Mouse (Mus musculus) CH12.LX (cell line): Measurements from ENCODE around the gene Vmn2r80. TPM values are rescaled to one million over a fixed set of nuclear protein-coding genes. Genes with fewer than 3 reads are reported as not detected.
"Not testable (repeated sequence)": the region's sequence is repeated elsewhere in the genome, so short reads cannot be mapped to it uniquely, and the experiment has no call there.

Source experiments
- DNase-seq: peaks from one replicate; pipeline ENCODE4 v3.0.0-alpha.2; 2013; ENCODE audit errors: extremely low read depth
- H3K27ac ChIP-seq: 2 replicates; pipeline ENCODE4 v1.5.1; 2012; ENCODE audit warnings: low read depth, mild to moderate bottlenecking, control low read depth, moderate library complexity; ENCODE audit not compliant: insufficient read depth
- H3K27me3 ChIP-seq: replicated peaks from 2 replicates; pipeline ENCODE3; 2012; ENCODE audit warnings: inconsistent platforms
- H3K36me3 ChIP-seq, 2 experiments: replicated peaks in 1 of 2; 2 replicates each; pipeline versions ENCODE3 to v1.6.1; 2012; ENCODE audit warnings: inconsistent platforms in 1 of 2, low read length in 1 of 2, mild to moderate bottlenecking in 1 of 2, mixed read lengths in 1 of 2, moderate library complexity in 1 of 2; ENCODE audit not compliant: control insufficient read depth in 1 of 2, insufficient read depth in 1 of 2
- H3K4me1 ChIP-seq, 2 experiments: 2 replicates each; pipeline ENCODE4 v1.6.1; 2012; ENCODE audit warnings: inconsistent platforms in 1 of 2, moderate library complexity in 1 of 2; ENCODE audit not compliant: insufficient read depth in 2 of 2, control insufficient read depth in 1 of 2
- H3K4me2 ChIP-seq: 2 replicates; pipeline ENCODE4 v1.6.1; 2012; ENCODE audit warnings: low read depth, mild to moderate bottlenecking, control low read depth; ENCODE audit not compliant: poor library complexity, insufficient read depth, severe bottlenecking
- H3K4me3 ChIP-seq, 3 experiments: fragments of 150-350 bp in 1 of 3; sonication (generic) in 1 of 3; replicated peaks in 1 of 3; 2 replicates each; pipeline versions ENCODE3 to v1.5.1; 2011 to 2012; ENCODE audit warnings: low read depth in 2 of 3, low read length in 2 of 3, mild to moderate bottlenecking in 2 of 3, moderate library complexity in 2 of 3, control low read depth in 1 of 3, improper control_type of control experiment in 1 of 3, inconsistent platforms in 1 of 3, mixed read lengths in 1 of 3; ENCODE audit not compliant: poor library complexity in 1 of 3
- H3K79me2 ChIP-seq: replicated peaks from 2 replicates; pipeline ENCODE4 v1.6.1; 2012; ENCODE audit warnings: mild to moderate bottlenecking, moderate library complexity; ENCODE audit not compliant: control insufficient read depth, poor library complexity, insufficient read depth, severe bottlenecking; ENCODE audit errors: extremely low read depth
- H3K9ac ChIP-seq: 2 replicates; pipeline ENCODE4 v1.6.1; 2012; ENCODE audit warnings: low read depth, mild to moderate bottlenecking, control low read depth, moderate library complexity; ENCODE audit not compliant: insufficient read depth
- H3K9me3 ChIP-seq: replicated peaks from 2 replicates; pipeline ENCODE3; 2012; ENCODE audit warnings: low read length, inconsistent platforms, mixed read lengths
- CTCF ChIP-seq, 2 experiments: IDR thresholded peaks in 1 of 2; conservative IDR thresholded peaks in 1 of 2; 2 replicates each; pipeline ENCODE4 v1.5.1; 2011 to 2012; ENCODE audit warnings: low read depth in 2 of 2, low read length in 2 of 2, improper control_type of control experiment in 1 of 2, inconsistent platforms in 1 of 2, mild to moderate bottlenecking in 1 of 2, moderate library complexity in 1 of 2
- EP300 ChIP-seq: IDR thresholded peaks from 2 replicates; pipeline ENCODE4 v1.6.1; 2011; ENCODE audit warnings: low read length, improper control_type of control experiment
- IRF4 ChIP-seq: IDR thresholded peaks from 2 replicates; pipeline ENCODE4 v1.6.1; 2014; ENCODE audit warnings: low read depth, mild to moderate bottlenecking, inconsistent platforms, low read length, improper control_type of control experiment
- PAX5 ChIP-seq: IDR thresholded peaks from 2 replicates; pipeline ENCODE4 v1.6.1; 2012; ENCODE audit warnings: low read length, inconsistent platforms, mixed read lengths
- RAD21 ChIP-seq: IDR thresholded peaks from 2 replicates; pipeline ENCODE4 v1.6.1; 2011; ENCODE audit warnings: low read depth, mild to moderate bottlenecking, low read length, improper control_type of control experiment, moderate library complexity
- SMC3 ChIP-seq: IDR thresholded peaks from 2 replicates; pipeline ENCODE4 v1.6.1; 2011; ENCODE audit warnings: low read depth, low read length, improper control_type of control experiment
- ZC3H11A ChIP-seq: IDR thresholded peaks from 2 replicates; pipeline ENCODE4 v1.6.1; 2012; ENCODE audit warnings: low read depth, mild to moderate bottlenecking, inconsistent platforms, low read length, improper control_type of control experiment
- dilution Hi-C: fragments of 300-500 bp; cut with MboI; formaldehyde crosslinking; loops from 2 replicates; pipeline ENCODE4 v1.14.3; 2020; ENCODE audit warnings: low sequenced_read_pairs; ENCODE audit not compliant: extremely low pct_unique_long_range_greater_than_20kb, extremely low pct_ligation_motif_present
- in situ Hi-C: fragments of 300-500 bp; cut with MboI; formaldehyde crosslinking; loops from 3 replicates; pipeline ENCODE4 v1.14.3; 2019; ENCODE audit warnings: low sequenced_read_pairs, low pct_ligation_motif_present, low pct_unique_long_range_greater_than_20kb, mixed read lengths
- polyA plus RNA-seq: library from polyadenylated mRNA; unstranded; fragments of >175 nt; gene quantifications from 2 replicates; pipeline ENCODE4 v1.2.1, GENCODE M21; 2012; ENCODE audit warnings: low read depth; ENCODE audit not compliant: insufficient read length
- total RNA-seq, 2 experiments: library from RNA; depleted of rRNA; stranded (reverse); fragments of 300-350 nt in 1 of 2; fragments of >200 nt in 1 of 2; gene quantifications; 2 replicates each; pipeline ENCODE4 v1.2.3; 2012 to 2014

Gene Vmn2r80
- total and polyA plus RNA-seq, 3 experiments = not detected

DNA sequence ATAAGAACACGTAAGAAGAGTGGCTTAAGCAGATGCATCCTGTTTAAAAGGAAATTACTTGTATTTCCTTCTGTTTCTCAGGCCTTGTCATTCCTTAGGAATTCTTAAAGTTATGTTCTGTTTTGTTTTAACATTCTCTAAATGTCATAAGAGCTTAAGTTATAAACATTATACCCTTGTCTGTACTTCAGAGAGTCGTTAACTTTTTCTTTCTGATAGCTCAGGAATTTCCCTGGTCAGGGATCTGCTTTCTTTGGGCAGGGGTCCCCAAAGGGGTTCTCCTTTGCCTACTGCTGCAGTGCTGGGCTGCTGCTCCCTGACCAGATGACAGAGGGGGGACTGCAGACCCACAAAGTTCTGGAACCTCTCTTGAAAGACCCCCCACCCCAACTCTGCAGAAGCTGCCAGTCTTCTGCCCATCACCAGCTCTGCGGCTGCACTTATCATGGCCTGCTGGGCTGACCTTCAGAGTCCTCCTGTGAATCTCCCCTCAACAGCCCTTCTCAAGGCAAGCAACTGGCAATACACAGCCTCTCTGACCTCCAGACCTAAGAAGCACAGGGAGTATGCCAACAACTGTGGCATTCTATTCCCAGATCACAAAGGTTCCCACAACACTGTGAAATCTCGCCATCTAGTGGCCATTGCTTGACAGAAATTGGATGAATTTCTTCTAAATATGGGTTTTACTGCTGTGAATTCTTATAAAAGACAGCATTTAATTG, 32.3 kb upstream of the Vmn2r80 start:
- H3K79me2 ChIP-seq = no peaks in the 10 kb centered on the region
- H3K27me3 ChIP-seq = peaks cover 2% of the 10 kb centered on the region
- TF ChIP-seq PAX5 = no peak
- TF ChIP-seq SMC3 = peak; percentile 76
- peak; percentile 87 for TF ChIP-seq RAD21
- TF ChIP-seq CTCF (conservative IDR thresholded peaks at IDR 0.05 in 1 of 2, IDR thresholded peaks at IDR 0.05 in 1 of 2; ENCODE audit: low read depth in 2 of 2, low read length in 2 of 2) = peak; percentile 67 to 81
- TF ChIP-seq ZC3H11A = peak; percentile 29; the same call in 1 of the 2 replicates
- no peak for TF ChIP-seq EP300
- no peak overlapping the region for H3K4me2 ChIP-seq
- dilution Hi-C loops = no loop called here
- DNase-seq = peak; percentile 42
- H3K36me3 ChIP-seq = no peaks in the 10 kb centered on the region
- in situ Hi-C loops = no loop called here
- no peaks in the 10 kb centered on the region for H3K4me1 ChIP-seq
- H3K27ac ChIP-seq = no peak overlapping the region
- H3K4me3 ChIP-seq = no peak overlapping the region
- no peaks in the 10 kb centered on the region for H3K9me3 ChIP-seq
- H3K9ac ChIP-seq = no peak overlapping the region

GRCm38 (mm10) chr10:79151602-79152001, 3.0 kb downstream of the Vmn2r80 start:
- no peaks in the 10 kb centered on the region for H3K36me3 ChIP-seq
- no peak overlapping the region for H3K9ac ChIP-seq
- H3K27ac ChIP-seq = no peak overlapping the region
- dilution Hi-C loops (no loop called here), in situ Hi-C loops (no loop called here)
- TF ChIP-seq IRF4 = no peak
- peaks cover 4% of the 10 kb centered on the region for H3K27me3 ChIP-seq
- H3K4me2 ChIP-seq = no peak overlapping the region
- H3K4me1 ChIP-seq = no peaks in the 10 kb centered on the region
- H3K9me3 ChIP-seq = no peaks in the 10 kb centered on the region
- no peaks in the 10 kb centered on the region for H3K79me2 ChIP-seq
- H3K4me3 ChIP-seq = no peak overlapping the region
- DNase-seq = no peak

GRCm38 (mm10) chr10:79199973-79200372, 51.4 kb downstream of the Vmn2r80 start:
- dilution Hi-C loops, in situ Hi-C loops, H3K27ac ChIP-seq: not testable (repeated sequence)

More at GRCm38 (mm10) chr10:79199973-79200372, 51.4 kb downstream of the Vmn2r80 start:
- H3K36me3 ChIP-seq, DNase-seq, H3K79me2 ChIP-seq, H3K9ac ChIP-seq, H3K4me3 ChIP-seq, H3K4me1 ChIP-seq, H3K4me2 ChIP-seq, H3K27me3 ChIP-seq, H3K9me3 ChIP-seq: not testable (repeated sequence)
